Mouse (Mus musculus) cerebellum, adult 2 months (tissue): Measurements from ENCODE around the gene Pcgf6.

ENCODE experiments used
- CTCF ChIP-seq: fragments of 200-500 bp; IDR thresholded peaks from 2 replicates; pipeline ENCODE4 v1.5.1; 2011; ENCODE audit warnings: low read depth, mild to moderate bottlenecking, control low read depth, low read length, moderate library complexity, borderline replicate concordance; ENCODE audit not compliant: insufficient read depth
- POLR2A ChIP-seq: fragments of 200-500 bp; IDR thresholded peaks from 2 replicates; pipeline ENCODE4 v1.6.1; 2011; ENCODE audit warnings: low read length, control low read depth, borderline replicate concordance; ENCODE audit not compliant: insufficient read depth

DNA sequence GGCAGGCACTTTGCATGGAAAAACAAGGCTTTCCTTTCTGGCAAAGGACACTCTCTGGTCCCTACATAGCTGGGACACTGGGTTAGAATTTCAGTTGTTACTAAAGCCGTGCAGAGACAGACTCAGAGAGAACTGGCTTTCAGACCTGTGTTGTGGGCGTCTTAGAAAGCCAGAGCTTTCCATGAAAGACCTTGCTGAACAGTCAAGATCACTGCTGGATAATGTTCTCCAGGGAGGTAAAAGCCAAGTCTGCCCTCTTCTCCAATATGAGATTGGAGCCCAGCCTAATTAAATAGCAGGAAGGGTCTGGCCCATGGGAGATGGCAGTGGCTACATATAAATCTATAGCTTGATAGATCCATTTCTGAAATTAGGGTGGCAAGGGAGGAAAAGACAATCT is 32.4 kb downstream of the Pcgf6 start:
- TF ChIP-seq CTCF (no peak), POLR2A (no peak)
